Mouse (Mus musculus): ENCODE data around the gene Prickle2.

GRCm38 (mm10) chr6:92458026-92458425 is 247.9 kb downstream of the Prickle2 start:
- no peak for TF ChIP-seq POLR2A (IDR thresholded peaks at IDR 0.05; ENCODE audit: insufficient read length, low read depth)
- no peak for TF ChIP-seq MYOD1 (IDR thresholded peaks at IDR 0.05; ENCODE audit: control insufficient read depth in 1 of 3, insufficient read length in 2 of 3, low read depth in 2 of 3)
- TF ChIP-seq E2F4 (IDR thresholded peaks at IDR 0.05; ENCODE audit: insufficient read depth) = no peak
- TF ChIP-seq USF1 (IDR thresholded peaks at IDR 0.05; ENCODE audit: low read depth) = no peak
- no peak for TF ChIP-seq TCF12 (IDR thresholded peaks at IDR 0.05; ENCODE audit: insufficient read depth, poor library complexity, severe bottlenecking)
- no peak for TF ChIP-seq POLR2AphosphoS2 (IDR thresholded peaks at IDR 0.05; ENCODE audit: insufficient read length, low read depth)
